Mouse (Mus musculus) C2C12 (cell line): ENCODE measurements at regions not wholly inside any gene's neighbourhood (a gene's known extent, or its start where the extent isn't known, plus 50 kb on each side); places are given as distances from the start of the nearest gene placed in this dataset.

Experiments
- CTCF ChIP-seq: IDR thresholded peaks from one replicate; pipeline ENCODE4 v1.5.1; 2011; ENCODE audit not compliant: control insufficient read depth, insufficient read depth, insufficient read length
- MYOG ChIP-seq: IDR thresholded peaks from one replicate; pipeline ENCODE4 v1.6.1; 2011; ENCODE audit not compliant: control insufficient read depth, insufficient read length; ENCODE audit errors: extremely low read depth
- USF1 ChIP-seq: IDR thresholded peaks from one replicate; pipeline ENCODE4 v1.6.1; 2011; ENCODE audit warnings: low read depth, mild to moderate bottlenecking, control low read depth, moderate library complexity

- TF ChIP-seq MYOG (no peak), USF1 (no peak), CTCF (no peak)
These were observed 188.0 kb downstream of the Matn1 start for GRCm38 (mm10) chr4:131132201-131132600.
